Mouse (Mus musculus): Measurements from ENCODE around the gene Rhbdf2. TPM values are rescaled to one million over a fixed set of nuclear protein-coding genes. Genes with fewer than 3 reads are reported as not detected.
A peak's percentile ranks its signal among the peaks of the same experiment; 100 is the strongest.

The Rhbdf2 gene
- total and polyA plus RNA-seq, 2 experiments from 2014 or later, result 6.1 to 19.0 TPM

- Histone ChIP-seq H3K4me3 (ENCODE audit: low read depth, low read length) (no peak overlapping the region), H3K27ac (ENCODE audit: low read depth) (no peak overlapping the region), H3K27me3 (ENCODE audit: control insufficient read depth, insufficient read depth, low read length) (no peaks in the 10 kb centered on the region), H3K36me3 (replicated peaks; ENCODE audit: control insufficient read depth, insufficient read depth, low read length) (peaks cover 36% of the 10 kb centered on the region), H3K4me2 (ENCODE audit: low read depth, low read length) (no peak overlapping the region), H3K9me3 (replicated peaks; ENCODE audit: control insufficient read depth, low read length) (no peaks in the 10 kb centered on the region), H3K9ac (replicated peaks; ENCODE audit: low read depth, low read length) (no peak overlapping the region), H3K4me1 (ENCODE audit: control insufficient read depth, insufficient read depth) (no peaks in the 10 kb centered on the region)
- WGBS, result 83% methylated on average over 19 of the region's 19 CpGs
- DNase-seq (ENCODE audit: low spot score), result no peak
- no peak for TF ChIP-seq EP300 (IDR thresholded peaks at IDR 0.05; ENCODE audit: low read depth)
- no peak for TF ChIP-seq CTCF (IDR thresholded peaks at IDR 0.05; ENCODE audit: low read depth)
- ATAC-seq (ENCODE audit: insufficient read depth, low read depth), result no peak
Measured at GRCm38 (mm10) chr11:116596766-116597165, 30.1 kb downstream of the Rhbdf2 start.

- H3K4me2 ChIP-seq (ENCODE audit: low read depth, low read length), result no peak overlapping the region
- H3K4me3 ChIP-seq (ENCODE audit: low read depth, low read length), result no peak overlapping the region
- TF ChIP-seq EP300 (IDR thresholded peaks at IDR 0.05; ENCODE audit: low read depth) (no peak), CTCF (IDR thresholded peaks at IDR 0.05; ENCODE audit: low read depth) (no peak)
- DNase-seq (ENCODE audit: low spot score) (no peak), ATAC-seq (ENCODE audit: insufficient read depth, low read depth) (no peak)
- no peak overlapping the region for H3K9ac ChIP-seq (replicated peaks; ENCODE audit: low read depth, low read length)
- H3K9me3 ChIP-seq (replicated peaks; ENCODE audit: control insufficient read depth, low read length), result no peaks in the 10 kb centered on the region
- H3K27me3 ChIP-seq (ENCODE audit: control insufficient read depth, insufficient read depth, low read length), result no peaks in the 10 kb centered on the region
- H3K4me1 ChIP-seq (ENCODE audit: control insufficient read depth, insufficient read depth), result no peaks in the 10 kb centered on the region
- WGBS, result 84% methylated on average over 4 of the region's 4 CpGs
- no peak overlapping the region for H3K27ac ChIP-seq (ENCODE audit: low read depth)
- H3K36me3 ChIP-seq (replicated peaks; ENCODE audit: control insufficient read depth, insufficient read depth, low read length), result peaks cover 3% of the 10 kb centered on the region; the same call in 1 of the 2 replicates
Measured at GRCm38 (mm10) chr11:116593345-116593744, 33.5 kb downstream of the Rhbdf2 start.

GRCm38 (mm10) chr11:116592428-116592827, 34.4 kb downstream of the Rhbdf2 start:
- H3K9me3 ChIP-seq (replicated peaks; ENCODE audit: control insufficient read depth, low read length), result no peaks in the 10 kb centered on the region
- H3K4me1 ChIP-seq (ENCODE audit: control insufficient read depth, insufficient read depth), result no peaks in the 10 kb centered on the region
- peak; percentile 80 for ATAC-seq (ENCODE audit: insufficient read depth, low read depth)
- no peaks in the 10 kb centered on the region for H3K36me3 ChIP-seq (replicated peaks; ENCODE audit: control insufficient read depth, insufficient read depth, low read length)
- H3K27me3 ChIP-seq (ENCODE audit: control insufficient read depth, insufficient read depth, low read length), result peaks cover 8% of the 10 kb centered on the region
- peak; percentile 87 for DNase-seq (ENCODE audit: low spot score)
- H3K27ac ChIP-seq (ENCODE audit: low read depth), result no peak overlapping the region
- no peak overlapping the region for H3K4me2 ChIP-seq (ENCODE audit: low read depth, low read length)
- H3K9ac ChIP-seq (replicated peaks; ENCODE audit: low read depth, low read length), result no peak overlapping the region
- TF ChIP-seq EP300 (IDR thresholded peaks at IDR 0.05; ENCODE audit: low read depth) (no peak), CTCF (IDR thresholded peaks at IDR 0.05; ENCODE audit: low read depth) (peak; percentile 100)
- H3K4me3 ChIP-seq (ENCODE audit: low read depth, low read length), result no peak overlapping the region

- DNase-seq (ENCODE audit: low spot score) (no peak), ATAC-seq (ENCODE audit: insufficient read depth, low read depth) (no peak)
- no peak overlapping the region for H3K4me2 ChIP-seq (ENCODE audit: low read depth, low read length)
- no peaks in the 10 kb centered on the region; the same call in 1 of the 2 replicates for H3K4me1 ChIP-seq (ENCODE audit: control insufficient read depth, insufficient read depth)
- peaks cover 14% of the 10 kb centered on the region for H3K27me3 ChIP-seq (ENCODE audit: control insufficient read depth, insufficient read depth, low read length)
- no peaks in the 10 kb centered on the region for H3K9me3 ChIP-seq (replicated peaks; ENCODE audit: control insufficient read depth, low read length)
- TF ChIP-seq EP300 (IDR thresholded peaks at IDR 0.05; ENCODE audit: low read depth) (no peak), CTCF (IDR thresholded peaks at IDR 0.05; ENCODE audit: low read depth) (no peak)
- no peak overlapping the region for H3K27ac ChIP-seq (ENCODE audit: low read depth)
- no peak overlapping the region for H3K4me3 ChIP-seq (ENCODE audit: low read depth, low read length)
- H3K36me3 ChIP-seq (replicated peaks; ENCODE audit: control insufficient read depth, insufficient read depth, low read length), result no peaks in the 10 kb centered on the region
- no peak overlapping the region for H3K9ac ChIP-seq (replicated peaks; ENCODE audit: low read depth, low read length)
- WGBS, result 76% methylated on average over 4 of the region's 4 CpGs
Measured at GRCm38 (mm10) chr11:116591621-116592020, 35.2 kb downstream of the Rhbdf2 start.

GRCm38 (mm10) chr11:116589574-116589973, 37.2 kb downstream of the Rhbdf2 start:
- no peak for TF ChIP-seq CTCF (IDR thresholded peaks at IDR 0.05; ENCODE audit: low read depth)
- TF ChIP-seq EP300 (IDR thresholded peaks at IDR 0.05; ENCODE audit: low read depth), result no peak
- Histone ChIP-seq H3K4me1 (ENCODE audit: control insufficient read depth, insufficient read depth) (no peaks in the 10 kb centered on the region; the same call in 1 of the 2 replicates), H3K36me3 (replicated peaks; ENCODE audit: control insufficient read depth, insufficient read depth, low read length) (no peaks in the 10 kb centered on the region), H3K27ac (ENCODE audit: low read depth) (no peak overlapping the region), H3K9ac (replicated peaks; ENCODE audit: low read depth, low read length) (no peak overlapping the region), H3K4me3 (ENCODE audit: low read depth, low read length) (no peak overlapping the region), H3K27me3 (ENCODE audit: control insufficient read depth, insufficient read depth, low read length) (peaks cover 14% of the 10 kb centered on the region), H3K9me3 (replicated peaks; ENCODE audit: control insufficient read depth, low read length) (no peaks in the 10 kb centered on the region), H3K4me2 (ENCODE audit: low read depth, low read length) (no peak overlapping the region)
- no peak for ATAC-seq (ENCODE audit: insufficient read depth, low read depth)
- 49% methylated on average over 8 of the region's 8 CpGs for WGBS
- no peak for DNase-seq (ENCODE audit: low spot score)

- Histone ChIP-seq H3K4me1 (ENCODE audit: control insufficient read depth, insufficient read depth) (no peaks in the 10 kb centered on the region; the same call in 1 of the 2 replicates), H3K9ac (replicated peaks; ENCODE audit: low read depth, low read length) (no peak overlapping the region), H3K27ac (ENCODE audit: low read depth) (no peak overlapping the region), H3K36me3 (replicated peaks; ENCODE audit: control insufficient read depth, insufficient read depth, low read length) (no peaks in the 10 kb centered on the region), H3K9me3 (replicated peaks; ENCODE audit: control insufficient read depth, low read length) (no peaks in the 10 kb centered on the region), H3K4me3 (ENCODE audit: low read depth, low read length) (no peak overlapping the region), H3K27me3 (ENCODE audit: control insufficient read depth, insufficient read depth, low read length) (peaks cover 14% of the 10 kb centered on the region), H3K4me2 (ENCODE audit: low read depth, low read length) (no peak overlapping the region)
- ATAC-seq (ENCODE audit: insufficient read depth, low read depth) (no peak), DNase-seq (ENCODE audit: low spot score) (no peak)
- no peak for TF ChIP-seq CTCF (IDR thresholded peaks at IDR 0.05; ENCODE audit: low read depth)
- no peak for TF ChIP-seq EP300 (IDR thresholded peaks at IDR 0.05; ENCODE audit: low read depth)
- 16% methylated on average over 14 of the region's 14 CpGs for WGBS
Measured at GRCm38 (mm10) chr11:116589020-116589531, 37.7 kb downstream of the Rhbdf2 start.
